Mouse (Mus musculus): ENCODE measurements around the gene Cog6. TPM values are rescaled to one million over a fixed set of nuclear protein-coding genes. Genes with fewer than 3 reads are reported as not detected.
A peak's percentile ranks its signal among the peaks of the same experiment; 100 is the strongest.

The Cog6 gene
- total RNA-seq (2021): 10 to 100 TPM; 54.1 to 55.3 TPM

GRCm38 (mm10) chr3:53016436-53017340 lies at the start of gene Cog6:
Gene Cog6, minus strand, starts transcription at chr3:53017237.
- peak; percentile 76 to 87 for DNase-seq
- intact Hi-C loops (cut with DNase I): loop anchor here (5.0 kb wide), 1 partner anchor 446 kb away; the partner anchor contains the start of genes Nhlrc3 and Proser1

- no peak for DNase-seq
- intact Hi-C loops (cut with DNase I): no loop called here
Measured at GRCm38 (mm10) chr3:53066095-53066372, 49.0 kb upstream of the Cog6 start.

GRCm38 (mm10) chr3:53065267-53066094 lies 48.4 kb upstream of the Cog6 start:
- intact Hi-C loops (cut with DNase I): no loop called here
- no peak for DNase-seq

- intact Hi-C loops (cut with DNase I): no loop called here
- DNase-seq: peak in 1 of 2 experiments; percentile 57
Measured at GRCm38 (mm10) chr3:53063423-53064147, 46.5 kb upstream of the Cog6 start.

GRCm38 (mm10) chr3:53059959-53060358 lies 42.9 kb upstream of the Cog6 start:
- DNase-seq: no peak
- intact Hi-C loops (cut with DNase I): no loop called here

- DNase-seq: no peak
- intact Hi-C loops (cut with DNase I): loop anchor here (2.0 kb wide), 1 partner anchor 14 kb away; no protein-coding TSS in a partner anchor
Measured at GRCm38 (mm10) chr3:53056430-53056829, 39.4 kb upstream of the Cog6 start.

- intact Hi-C loops (cut with DNase I): no loop called here
- no peak for DNase-seq
Measured at GRCm38 (mm10) chr3:53052385-53052784, 35.3 kb upstream of the Cog6 start.

GRCm38 (mm10) chr3:53046371-53046770 lies 29.3 kb upstream of the Cog6 start:
- DNase-seq: no peak
- intact Hi-C loops (cut with DNase I): no loop called here

- intact Hi-C loops (cut with DNase I): no loop called here
- no peak for DNase-seq
Measured at GRCm38 (mm10) chr3:53045697-53046096, 28.7 kb upstream of the Cog6 start.

- intact Hi-C loops (cut with DNase I): no loop called here
- no peak for DNase-seq
Measured at GRCm38 (mm10) chr3:53044682-53045299, 27.8 kb upstream of the Cog6 start.

- peak; percentile 48 to 57 for DNase-seq
- intact Hi-C loops (cut with DNase I): no loop called here
Measured at GRCm38 (mm10) chr3:53044238-53044637, 27.2 kb upstream of the Cog6 start.

- DNase-seq: no peak
- intact Hi-C loops (cut with DNase I): loop anchor here (2.0 kb wide), 3 partner anchors 14 to 124 kb away; no protein-coding TSS in a partner anchor
Measured at GRCm38 (mm10) chr3:53043206-53043780, 26.3 kb upstream of the Cog6 start.

GRCm38 (mm10) chr3:53042240-53042567 lies 25.2 kb upstream of the Cog6 start:
- DNase-seq: no peak
- intact Hi-C loops (cut with DNase I): loop anchor here (2.0 kb wide), 3 partner anchors 15 to 125 kb away; no protein-coding TSS in a partner anchor

GRCm38 (mm10) chr3:53041411-53042239 lies 24.6 kb upstream of the Cog6 start, which contains the start of gene Lhfp:
Gene Lhfp, plus strand, starts transcription at chr3:53041528.
- peak; percentile 77 to 85 for DNase-seq
- intact Hi-C loops (cut with DNase I): loop anchor here (2.0 kb wide), 4 partner anchors 15 to 205 kb away; no protein-coding TSS in a partner anchor

GRCm38 (mm10) chr3:53040593-53041410 lies 23.8 kb upstream of the Cog6 start:
- intact Hi-C loops (cut with DNase I): loop anchor here (2.0 kb wide), 1 partner anchor 206 kb away; no protein-coding TSS in a partner anchor
- no peak for DNase-seq

- intact Hi-C loops (cut with DNase I): loop anchor here (2.0 kb wide), 1 partner anchor 207 kb away; no protein-coding TSS in a partner anchor
- DNase-seq: no peak
Measured at GRCm38 (mm10) chr3:53039746-53040145, 22.7 kb upstream of the Cog6 start.

GRCm38 (mm10) chr3:53038913-53039312 lies 21.9 kb upstream of the Cog6 start:
- DNase-seq: no peak
- intact Hi-C loops (cut with DNase I): no loop called here

- intact Hi-C loops (cut with DNase I): no loop called here
- DNase-seq: no peak
Measured at GRCm38 (mm10) chr3:53036941-53037340, 19.9 kb upstream of the Cog6 start.

Measured in heart, postnatal 36 days (tissue).